In genomic region chr2:32658873-32659272, GRCm38 (mm10) we compare ENCODE assay signal across 25 mouse cellular contexts. TPM values are rescaled to one million over a fixed set of nuclear protein-coding genes. Genes with fewer than 3 reads are reported as not detected.
DNase-seq lines count a peak whose midpoint lies in the region; ATAC-seq and TF ChIP-seq lines count a peak whose summit lies in the region.
"Had no signal": no experiment of that assay in that cellular context is flagged by ENCODE, and none has a peak within 500 bp of the region (broad histone marks: within the 10 kb centered on the region; RNA-seq: fewer than 3 reads in every experiment).

No protein-coding gene starts in this region.

- no peak for DNase-seq in heart, adult 11 months
- DNase-seq in liver, adult 2 months (ENCODE audit: extremely low read depth, low read depth, low spot score): no peak
- no peak for DNase-seq in liver, postnatal 0 days
- DNase-seq in embryo, embryonic 11 days: no peak
- DNase-seq in neural tube, embryonic 10.5 days (ENCODE audit: extremely low spot score, low spot score): no peak
- DNase-seq: adrenal gland, adult 8-10 months; cerebellum, postnatal 14 days; gastrocnemius, postnatal 10 days; layer of hippocampus, postnatal 36 days; lung, postnatal 10 days; thymus, postnatal 14 days had no signal

- no peaks in the 10 kb centered on the region for H3K36me3 ChIP-seq in heart, embryonic 11.5 days (ENCODE audit: control insufficient read depth, insufficient read depth, low read length)
- H3K36me3 ChIP-seq in liver, adult 2 months (ENCODE audit: control insufficient read depth, insufficient read depth, low read length): no peaks in the 10 kb centered on the region
- H3K36me3 ChIP-seq in liver, postnatal 0 days (replicated peaks; ENCODE audit: insufficient read depth, low read length): no peaks in the 10 kb centered on the region
- no peaks in the 10 kb centered on the region for H3K36me3 ChIP-seq in forebrain, embryonic 15.5 days
- H3K36me3 ChIP-seq: forebrain, embryonic 12.5 days; midbrain, embryonic 15.5 days; neural tube, embryonic 15.5 days had no signal

- no peak for ATAC-seq in heart, embryonic 11.5 days (replicated peaks; ENCODE audit: insufficient number of reproducible peaks, low FRiP score, low TSS enrichment)
- peak; percentile 34 for ATAC-seq in liver, postnatal 0 days
- no peak for ATAC-seq in forebrain, embryonic 15.5 days (replicated peaks)
- ATAC-seq: hindbrain, postnatal 0 days; intestine, postnatal 0 days; midbrain, embryonic 15.5 days had no signal

- no peak for TF ChIP-seq CTCF in bone marrow, adult 2 months (IDR thresholded peaks at IDR 0.05; ENCODE audit: control insufficient read depth, insufficient read depth, low read length)
- TF ChIP-seq CTCF in liver, adult 2 months (IDR thresholded peaks at IDR 0.05; ENCODE audit: low read depth, low read length): no peak
- no peak for TF ChIP-seq CTCF in liver, postnatal 0 days (IDR thresholded peaks at IDR 0.05; ENCODE audit: low read depth)

- no peak overlapping the region for H3K4me2 ChIP-seq in heart, embryonic 11.5 days
- H3K4me2 ChIP-seq in liver, postnatal 0 days (ENCODE audit: low read depth, low read length): no peak overlapping the region
- no peak overlapping the region for H3K4me2 ChIP-seq in forebrain, embryonic 15.5 days (replicated peaks)
- H3K4me2 ChIP-seq: forebrain, embryonic 12.5 days; limb, embryonic 15.5 days; midbrain, embryonic 15.5 days; neural tube, embryonic 15.5 days had no signal

- peak overlapping the region; percentile 50; the same call in 1 of the 2 replicates for H3K27ac ChIP-seq in heart, embryonic 11.5 days (ENCODE audit: low read depth, low read length)
- 0 out of 2 replicates have a peak overlapping the region, but pooled peaks have one; percentile 12 for H3K27ac ChIP-seq in bone marrow, adult 2 months (ENCODE audit: control insufficient read depth, insufficient read depth, low read depth, low read length, poor library complexity)
- H3K27ac ChIP-seq in liver, adult 2 months (replicated peaks; ENCODE audit: insufficient read depth, low read depth, low read length): peak overlapping the region; percentile 21
- H3K27ac ChIP-seq in liver, postnatal 0 days (ENCODE audit: low read depth): peak overlapping the region; percentile 59
- no peak overlapping the region for H3K27ac ChIP-seq in forebrain, embryonic 15.5 days (replicated peaks)
- H3K27ac ChIP-seq: forebrain, embryonic 12.5 days; hindbrain, postnatal 0 days; kidney, postnatal 0 days; limb, embryonic 15.5 days; midbrain, embryonic 15.5 days; neural tube, embryonic 15.5 days; stomach, postnatal 0 days had no signal

- TF ChIP-seq EP300 in liver, postnatal 0 days (IDR thresholded peaks at IDR 0.05; ENCODE audit: low read depth): peak; percentile 90

- H3K27me3 ChIP-seq in heart, embryonic 11.5 days (ENCODE audit: control insufficient read depth, insufficient read depth, low read length): no peaks in the 10 kb centered on the region
- no peaks in the 10 kb centered on the region for H3K27me3 ChIP-seq in liver, adult 2 months (ENCODE audit: control insufficient read depth, insufficient read depth, low read length)
- H3K27me3 ChIP-seq in liver, postnatal 0 days (ENCODE audit: insufficient read depth, low read length): no peaks in the 10 kb centered on the region
- no peaks in the 10 kb centered on the region for H3K27me3 ChIP-seq in forebrain, embryonic 15.5 days
- H3K27me3 ChIP-seq: CH12.LX; forebrain, embryonic 12.5 days; limb, embryonic 15.5 days; megakaryocyte, embryonic 14.5 days; midbrain, embryonic 15.5 days; neural tube, embryonic 15.5 days had no signal

- H3K79me2 ChIP-seq in liver, adult 2 months (ENCODE audit: control insufficient read depth, insufficient read depth, low read length): no peaks in the 10 kb centered on the region

- no peaks in the 10 kb centered on the region for H3K9me3 ChIP-seq in heart, embryonic 11.5 days (replicated peaks; ENCODE audit: control insufficient read depth, low read length)
- no peaks in the 10 kb centered on the region for H3K9me3 ChIP-seq in liver, postnatal 0 days (ENCODE audit: low read length)
- H3K9me3 ChIP-seq in forebrain, embryonic 15.5 days: no peaks in the 10 kb centered on the region
- H3K9me3 ChIP-seq: forebrain, embryonic 12.5 days; limb, embryonic 15.5 days; megakaryocyte, embryonic 14.5 days; midbrain, embryonic 15.5 days; neural tube, embryonic 15.5 days had no signal

- H3K4me1 ChIP-seq in heart, embryonic 11.5 days (ENCODE audit: control insufficient read depth, insufficient read depth, low read length): peaks cover 43% of the 10 kb centered on the region
- H3K4me1 ChIP-seq in bone marrow, adult 2 months (ENCODE audit: control insufficient read depth, insufficient read depth, low read length): peaks cover 1% of the 10 kb centered on the region; the same call in 1 of the 2 replicates
- peaks cover 2% of the 10 kb centered on the region; the same call in 1 of the 2 replicates for H3K4me1 ChIP-seq in liver, adult 2 months (ENCODE audit: control insufficient read depth, insufficient read depth, low read length)
- peaks cover 31% of the 10 kb centered on the region for H3K4me1 ChIP-seq in liver, postnatal 0 days (ENCODE audit: insufficient read depth)
- H3K4me1 ChIP-seq in forebrain, embryonic 15.5 days: no peaks in the 10 kb centered on the region
- H3K4me1 ChIP-seq: midbrain, embryonic 15.5 days; neural tube, embryonic 15.5 days had no signal

- no peak overlapping the region for H3K4me3 ChIP-seq in heart, embryonic 11.5 days (ENCODE audit: low read depth, low read length)
- H3K4me3 ChIP-seq in bone marrow, adult 2 months (replicated peaks; ENCODE audit: control insufficient read depth, low read depth, low read length): no peak overlapping the region
- no peak overlapping the region for H3K4me3 ChIP-seq in liver, adult 2 months (ENCODE audit: insufficient read depth, low read depth, low read length)
- H3K4me3 ChIP-seq in liver, postnatal 0 days (ENCODE audit: low read depth, low read length): no peak overlapping the region
- no peak overlapping the region for H3K4me3 ChIP-seq in forebrain, embryonic 15.5 days
- H3K4me3 ChIP-seq: forebrain, embryonic 12.5 days; limb, embryonic 15.5 days; megakaryocyte, embryonic 14.5 days; midbrain, embryonic 15.5 days; myocyte; neural tube, embryonic 15.5 days had no signal

- no peak overlapping the region for H3K9ac ChIP-seq in heart, embryonic 11.5 days (ENCODE audit: low read depth, low read length)
- no peak overlapping the region for H3K9ac ChIP-seq in liver, adult 2 months (ENCODE audit: low read depth, low read length)
- H3K9ac ChIP-seq in liver, postnatal 0 days (replicated peaks): no peak overlapping the region
- H3K9ac ChIP-seq in forebrain, embryonic 15.5 days (replicated peaks): no peak overlapping the region
- H3K9ac ChIP-seq: forebrain, embryonic 12.5 days; limb, embryonic 15.5 days; midbrain, embryonic 15.5 days; neural tube, embryonic 15.5 days had no signal

- TF ChIP-seq POLR2A in bone marrow, adult 2 months (IDR thresholded peaks at IDR 0.05; ENCODE audit: borderline replicate concordance, control insufficient read depth, low read depth, low read length): no peak
- no peak for TF ChIP-seq POLR2A in liver, adult 2 months (IDR thresholded peaks at IDR 0.05; ENCODE audit: extremely low read depth, insufficient read depth, low read length)

- WGBS in heart, embryonic 11.5 days (ENCODE audit: insufficient replicate concordance): 71% methylated on average over 2 of the region's 2 CpGs
- WGBS in bone marrow, adult 2 months: 58% methylated on average over 2 of the region's 2 CpGs
- WGBS in liver, adult 2 months: 76% methylated on average over 2 of the region's 2 CpGs
- WGBS in liver, postnatal 0 days (ENCODE audit: insufficient replicate concordance): 48% methylated on average over 2 of the region's 2 CpGs
- 86% methylated on average over 2 of the region's 2 CpGs for WGBS in forebrain, embryonic 15.5 days

RNA-seq across cellular contexts. Expression of gene Eng, which starts 12.5 kb away (rescaled TPM):
- polyA plus RNA-seq in heart, embryonic 11.5 days (2014; fragmentation: Nextera tagmentation; extraction: Ambion mirVana): 113 and 127 TPM in 2 replicates
- 8.4 and 11.3 TPM in 2 replicates for polyA plus RNA-seq in bone marrow, adult 2 months (2011; ENCODE audit: insufficient read depth, insufficient read length, low replicate concordance, missing spikeins)
- total RNA-seq in liver, adult 2 months (2014; rRNA removed): 14.2 and 25.9 TPM in 2 replicates
- polyA plus RNA-seq in liver, adult 2 months (2012; rRNA removed): 55.0 and 70.8 TPM in 2 replicates
- 29.9 and 30.2 TPM in 2 replicates for polyA plus RNA-seq in liver, postnatal 0 days (2015; fragmentation: Nextera tagmentation; extraction: Ambion mirVana)
- 23.4 and 25.1 TPM in 2 replicates for polyA plus RNA-seq in forebrain, embryonic 15.5 days (2015; fragmentation: Nextera tagmentation; extraction: Ambion mirVana)

RNA-seq across cellular contexts. Expression of gene Ak1, which starts 37.3 kb away (rescaled TPM):
- polyA plus RNA-seq in heart, embryonic 11.5 days (2014; fragmentation: Nextera tagmentation; extraction: Ambion mirVana): 212 and 221 TPM in 2 replicates
- polyA plus RNA-seq in bone marrow, adult 2 months (2011; ENCODE audit: insufficient read depth, insufficient read length, low replicate concordance, missing spikeins): 4.0 and 9.1 TPM in 2 replicates
- 0.47 and 1.4 TPM in 2 replicates for total RNA-seq in liver, adult 2 months (2014; rRNA removed)
- 0.26 and 0.34 TPM in 2 replicates for polyA plus RNA-seq in liver, adult 2 months (2012; rRNA removed)
- polyA plus RNA-seq in liver, postnatal 0 days (2015; fragmentation: Nextera tagmentation; extraction: Ambion mirVana): 1.3 and 5.9 TPM in 2 replicates
- 74.1 and 79.6 TPM in 2 replicates for polyA plus RNA-seq in forebrain, embryonic 15.5 days (2015; fragmentation: Nextera tagmentation; extraction: Ambion mirVana)

RNA-seq across cellular contexts. Expression of gene Fpgs, which starts 45.1 kb away (rescaled TPM):
- 14.5 and 15.3 TPM in 2 replicates for polyA plus RNA-seq in heart, embryonic 11.5 days (2014; fragmentation: Nextera tagmentation; extraction: Ambion mirVana)
- polyA plus RNA-seq in bone marrow, adult 2 months (2011; ENCODE audit: insufficient read depth, insufficient read length, low replicate concordance, missing spikeins): 14.9 and 24.4 TPM in 2 replicates
- total RNA-seq in liver, adult 2 months (2014; rRNA removed): 158 and 175 TPM in 2 replicates
- polyA plus RNA-seq in liver, adult 2 months (2012; rRNA removed): 414 and 481 TPM in 2 replicates
- polyA plus RNA-seq in liver, postnatal 0 days (2015; fragmentation: Nextera tagmentation; extraction: Ambion mirVana): 85.3 and 95.9 TPM in 2 replicates
- 19.9 and 21.2 TPM in 2 replicates for polyA plus RNA-seq in forebrain, embryonic 15.5 days (2015; fragmentation: Nextera tagmentation; extraction: Ambion mirVana)

RNA-seq across cellular contexts. Expression of gene Cdk9, which starts 54.0 kb away (rescaled TPM):
- polyA plus RNA-seq in heart, embryonic 11.5 days (2014; fragmentation: Nextera tagmentation; extraction: Ambion mirVana): 53.8 and 61.2 TPM in 2 replicates
- 105 and 154 TPM in 2 replicates for polyA plus RNA-seq in bone marrow, adult 2 months (2011; ENCODE audit: insufficient read depth, insufficient read length, low replicate concordance, missing spikeins)
- 19.5 and 27.3 TPM in 2 replicates for total RNA-seq in liver, adult 2 months (2014; rRNA removed)
- 46.6 and 63.7 TPM in 2 replicates for polyA plus RNA-seq in liver, adult 2 months (2012; rRNA removed)
- polyA plus RNA-seq in liver, postnatal 0 days (2015; fragmentation: Nextera tagmentation; extraction: Ambion mirVana): 49.5 and 53.7 TPM in 2 replicates
- 88.0 and 98.2 TPM in 2 replicates for polyA plus RNA-seq in forebrain, embryonic 15.5 days (2015; fragmentation: Nextera tagmentation; extraction: Ambion mirVana)

RNA-seq across cellular contexts. Expression of gene St6galnac6, which starts 59.4 kb away (rescaled TPM):
- 8.3 and 9.3 TPM in 2 replicates for polyA plus RNA-seq in heart, embryonic 11.5 days (2014; fragmentation: Nextera tagmentation; extraction: Ambion mirVana)
- polyA plus RNA-seq in bone marrow, adult 2 months (2011; ENCODE audit: insufficient read depth, insufficient read length, low replicate concordance, missing spikeins): 13.3 and 25.7 TPM in 2 replicates
- 38.0 and 45.6 TPM in 2 replicates for total RNA-seq in liver, adult 2 months (2014; rRNA removed)
- polyA plus RNA-seq in liver, adult 2 months (2012; rRNA removed): 90.0 and 134 TPM in 2 replicates
- 14.0 and 15.9 TPM in 2 replicates for polyA plus RNA-seq in liver, postnatal 0 days (2015; fragmentation: Nextera tagmentation; extraction: Ambion mirVana)
- 16.6 and 19.3 TPM in 2 replicates for polyA plus RNA-seq in forebrain, embryonic 15.5 days (2015; fragmentation: Nextera tagmentation; extraction: Ambion mirVana)
